Mouse (Mus musculus) B cell, adult 2 months (primary cell): Measurements from ENCODE around the gene Vgf.

Source experiments
- DNase-seq, 2 experiments: peaks; one replicate each; pipeline ENCODE4 v3.0.0; 2022

Vgf gene

GRCm38 (mm10) chr5:137026092-137026491 lies at the start of gene Vgf:
Gene Vgf, plus strand, starts transcription at chr5:137026392.
- DNase-seq, result no peak

DNA sequence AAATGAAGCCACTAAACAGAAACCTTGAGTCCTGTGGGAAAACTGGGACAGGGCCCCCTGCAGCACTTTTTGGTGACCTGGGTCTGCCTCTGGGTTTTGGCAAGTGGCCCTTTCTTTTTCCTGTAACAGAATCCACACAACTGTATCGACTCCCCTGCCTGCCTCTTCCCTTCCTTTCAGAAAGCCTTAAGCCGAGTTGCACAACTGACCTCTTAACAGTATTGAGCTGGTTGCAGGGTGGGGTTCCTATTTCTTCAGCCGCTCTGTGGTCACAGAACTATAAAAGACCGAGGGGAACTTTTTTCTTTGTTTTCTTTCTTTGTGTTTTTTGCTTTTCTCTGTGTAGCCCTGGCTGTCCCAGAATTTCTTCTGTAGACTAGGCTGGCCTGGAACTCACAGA lies 48.4 kb upstream of the Vgf start:
- DNase-seq, result no peak

GRCm38 (mm10) chr5:136979762-136980161 lies 46.4 kb upstream of the Vgf start:
- DNase-seq, result no peak

GRCm38 (mm10) chr5:136980974-136981373 lies 45.2 kb upstream of the Vgf start:
- no peak for DNase-seq

DNA sequence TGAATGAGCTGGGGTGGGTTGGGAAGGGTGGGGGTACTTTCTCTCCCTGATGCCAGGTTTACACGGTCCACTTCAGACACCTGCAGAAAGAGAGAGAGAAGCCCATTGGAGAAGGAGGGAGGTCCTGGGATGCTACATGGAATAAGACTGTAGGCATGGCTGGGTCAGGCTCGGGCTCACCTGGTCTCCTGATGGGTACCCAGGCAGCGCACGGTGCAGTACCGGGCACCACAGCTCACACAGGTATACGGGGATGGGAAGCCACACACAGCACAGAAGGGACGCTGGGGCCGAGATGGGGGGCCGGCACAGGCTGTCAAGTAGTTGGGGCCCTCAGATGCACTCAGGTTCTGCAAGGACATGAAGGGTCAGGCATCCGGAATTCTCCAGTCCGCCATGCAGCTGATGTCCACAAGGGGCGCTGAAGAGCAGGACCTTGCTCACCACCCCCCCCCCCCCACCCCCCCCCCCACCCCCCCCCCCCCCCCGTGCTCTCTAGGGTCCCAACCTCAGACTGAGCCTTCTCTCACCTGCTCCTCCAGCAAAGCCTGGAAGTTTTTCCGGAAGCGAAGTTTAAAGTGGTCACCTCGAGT lies 43.8 kb upstream of the Vgf start:
- DNase-seq, result peak; percentile 75

GRCm38 (mm10) chr5:136984828-136985227 lies 41.4 kb upstream of the Vgf start:
- no peak for DNase-seq

- peak; percentile 94 for DNase-seq
These were observed 39.5 kb upstream of the Vgf start, which contains the start of gene Plod3 for GRCm38 (mm10) chr5:136986695-136987137. Gene Plod3, plus strand, starts transcription at chr5:136987019.

DNA sequence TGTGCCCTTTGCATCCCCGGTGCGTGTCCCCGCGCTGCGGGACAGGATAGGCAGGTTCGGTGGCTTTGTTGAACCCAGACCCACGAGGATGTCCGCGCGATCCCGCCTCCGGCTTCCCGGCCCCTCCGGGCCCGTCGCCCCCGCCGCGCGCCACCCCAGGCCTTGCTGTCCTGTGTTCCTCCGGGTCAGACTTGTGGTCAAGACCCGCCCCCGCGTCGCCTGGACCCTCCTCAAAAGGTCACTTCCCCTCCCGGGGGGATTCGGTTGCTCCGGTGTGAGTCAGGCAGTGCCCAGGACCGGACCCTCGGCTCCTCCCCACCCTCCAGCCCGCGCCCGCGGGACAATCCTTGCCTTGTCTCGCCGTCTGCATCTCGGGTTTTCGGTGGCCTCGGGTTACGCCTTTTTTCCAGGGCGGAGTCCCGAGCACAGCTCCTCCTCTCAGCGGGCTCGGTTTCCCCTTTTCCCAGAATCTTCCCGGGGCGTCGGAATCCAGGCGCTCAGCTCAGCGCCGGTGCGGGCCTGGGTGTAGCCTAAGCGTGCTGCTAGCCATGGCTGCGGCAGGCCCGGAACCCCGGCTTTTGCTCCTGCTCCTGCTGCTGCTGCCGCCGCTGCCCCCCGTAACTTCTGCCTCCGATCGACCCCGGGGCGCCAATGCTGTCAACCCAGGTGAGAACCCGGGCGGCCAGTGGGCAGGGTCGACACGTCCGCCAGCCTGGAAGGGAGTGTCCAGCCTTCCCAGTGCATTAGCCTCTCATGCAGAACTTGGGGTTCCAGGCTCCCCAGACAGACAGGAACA lies 38.9 kb upstream of the Vgf start:
- peak; percentile 39 to 48 for DNase-seq

DNA sequence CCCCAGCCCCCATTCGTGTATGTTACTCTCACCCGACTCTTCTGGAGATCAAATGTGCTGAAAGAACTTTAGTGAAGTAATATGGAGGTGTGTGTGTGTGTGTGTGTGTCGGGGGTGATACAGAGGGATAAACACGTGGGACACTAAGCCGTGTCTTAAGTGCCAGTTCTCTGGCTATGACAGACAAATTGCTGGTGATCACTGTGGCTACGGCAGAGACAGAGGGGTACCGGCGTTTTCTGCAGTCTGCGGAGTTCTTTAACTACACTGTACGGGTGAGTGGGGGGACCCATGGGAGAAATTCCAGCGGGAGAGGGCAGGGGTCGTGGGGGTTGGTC lies 38.3 kb upstream of the Vgf start, which contains the start of gene Znhit1:
Znhit1 (minus strand) TSS at position 88 of the 338 bp plus-strand sequence.
- DNase-seq, result no peak

GRCm38 (mm10) chr5:136988420-136988819 lies 37.8 kb upstream of the Vgf start:
- DNase-seq, result no peak

DNA sequence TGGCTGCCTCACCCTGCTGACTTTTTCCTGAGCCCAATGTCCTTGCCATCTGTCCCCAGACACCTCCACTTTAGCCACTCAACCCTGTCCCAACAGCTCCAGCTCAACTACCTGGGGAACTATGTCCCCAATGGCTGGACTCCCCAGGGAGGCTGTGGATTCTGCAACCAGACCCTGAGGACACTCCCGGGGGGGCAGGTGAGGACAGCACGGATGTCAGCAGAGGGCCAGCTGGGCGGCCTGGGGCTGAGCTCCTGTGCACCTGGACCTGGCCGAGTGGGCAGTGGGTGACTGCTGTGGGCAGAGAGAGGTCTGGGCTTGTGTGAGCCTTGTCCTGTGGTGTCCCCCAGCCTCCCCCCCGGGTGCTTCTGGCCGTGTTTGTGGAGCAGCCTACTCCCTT lies 36.4 kb upstream of the Vgf start:
- no peak for DNase-seq

DNA sequence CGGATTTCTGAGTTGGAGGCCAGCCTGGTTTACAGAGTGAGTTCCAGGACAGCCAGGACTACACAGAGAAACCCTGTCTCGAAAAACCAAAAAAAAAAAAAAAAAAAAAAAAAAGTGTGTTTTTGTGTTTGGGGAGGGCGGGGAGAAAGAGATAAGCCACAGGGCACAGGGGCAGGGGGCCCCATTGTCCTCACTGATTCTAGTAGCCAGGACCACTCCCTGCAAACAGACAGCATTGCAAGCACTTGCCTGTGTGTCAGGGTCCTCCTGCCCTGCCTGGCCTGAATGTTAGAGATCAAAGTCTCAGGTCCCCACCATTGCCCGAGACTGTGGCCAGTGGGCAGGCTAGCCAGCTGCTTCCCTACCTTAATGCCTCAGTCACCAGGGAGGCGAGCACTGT lies 26.7 kb upstream of the Vgf start:
- DNase-seq, result no peak

- DNase-seq, result no peak
These were observed 25.6 kb upstream of the Vgf start for GRCm38 (mm10) chr5:137000612-137001011.

DNA sequence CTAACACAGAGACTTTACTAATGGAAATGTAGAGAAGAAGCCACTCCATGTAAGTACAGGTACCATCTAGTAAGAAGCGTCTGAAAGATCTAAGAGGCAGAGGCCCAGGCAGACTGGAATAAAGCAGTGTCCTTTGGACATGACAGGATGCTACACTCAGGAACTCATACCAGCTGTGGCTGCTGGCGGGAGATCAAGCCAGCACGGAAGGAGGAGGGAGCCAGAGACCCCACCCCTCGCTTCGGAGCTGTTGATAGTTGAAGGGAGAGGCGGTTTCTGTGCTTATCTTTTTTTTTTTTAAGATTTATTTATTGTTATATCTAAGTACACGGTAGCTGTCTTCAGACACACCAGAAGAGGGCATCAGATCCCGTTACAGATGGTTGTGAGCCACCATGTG lies 18.9 kb upstream of the Vgf start:
- no peak for DNase-seq

- DNase-seq, result peak; percentile 48 to 58
These were observed 16.2 kb upstream of the Vgf start for GRCm38 (mm10) chr5:137009988-137010387.

DNA sequence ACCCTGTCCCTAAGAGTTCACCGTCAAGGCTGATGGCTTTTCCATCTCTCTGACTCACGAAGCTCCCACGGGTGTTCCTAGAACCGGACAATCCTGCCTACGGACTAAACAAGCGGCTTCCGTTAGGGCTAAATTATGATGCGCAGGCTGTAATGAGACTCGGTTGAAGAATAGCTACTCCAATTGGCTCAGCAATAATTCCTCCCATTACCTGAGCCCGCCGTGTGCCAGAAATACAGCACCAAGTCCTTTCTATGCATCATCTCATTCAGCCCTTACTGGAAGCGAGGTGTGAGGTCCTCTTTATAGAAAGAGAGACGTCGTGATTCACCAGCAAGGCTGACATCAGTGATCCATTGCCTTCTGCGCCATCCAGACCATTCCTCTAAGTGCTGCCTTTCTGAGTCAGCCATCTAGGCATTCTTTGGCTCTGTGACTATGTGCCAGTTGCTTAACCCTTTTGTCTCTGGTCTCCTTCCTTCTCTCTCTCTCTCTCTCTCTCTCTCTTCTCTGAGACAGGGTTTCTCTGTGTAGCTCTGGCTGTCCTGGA lies 13.7 kb upstream of the Vgf start:
- DNase-seq, result no peak

DNA sequence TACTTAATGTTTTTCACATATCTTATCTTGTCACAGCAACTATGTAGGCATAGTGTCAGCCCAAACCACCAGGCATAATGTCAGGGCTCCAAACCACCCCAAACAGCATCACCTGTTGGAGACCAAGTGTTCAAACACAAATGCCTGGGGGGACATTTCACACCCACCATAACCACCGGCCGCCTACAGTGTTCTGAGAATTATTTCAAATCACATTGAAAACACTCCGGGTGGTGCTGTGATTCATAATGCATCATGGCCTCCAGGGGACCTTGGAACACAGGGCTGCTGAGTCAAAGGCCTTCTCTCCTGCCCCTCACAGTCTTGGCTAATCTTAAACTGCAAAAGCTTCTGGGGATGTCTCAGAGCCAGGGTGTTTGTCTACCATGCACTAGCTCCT lies 10.3 kb upstream of the Vgf start:
- DNase-seq, result no peak

GRCm38 (mm10) chr5:137024318-137024717 lies 1.9 kb upstream of the Vgf start:
- DNase-seq, result no peak

- DNase-seq, result peak; percentile 90 to 91
These were observed 1.1 kb upstream of the Vgf start for GRCm38 (mm10) chr5:137025132-137025531.

- DNase-seq, result no peak
These were observed 2.5 kb downstream of the Vgf start for GRCm38 (mm10) chr5:137028561-137029272.

DNA sequence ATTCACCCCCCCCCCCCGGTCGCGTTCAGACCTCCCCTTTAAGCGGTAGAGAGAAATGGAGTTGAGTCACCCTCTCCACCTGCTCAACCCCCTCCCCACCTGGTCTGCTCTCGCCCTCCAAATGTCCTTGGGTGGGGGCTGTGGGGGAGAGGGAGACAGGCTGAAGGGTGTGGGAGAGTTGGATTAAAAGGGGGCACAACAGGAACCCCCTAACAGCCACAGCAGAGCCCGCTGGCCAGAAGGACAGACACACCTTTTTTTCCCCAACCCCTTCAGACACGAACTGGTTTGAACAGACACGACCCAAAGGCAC lies 3.0 kb downstream of the Vgf start:
- DNase-seq, result no peak

DNA sequence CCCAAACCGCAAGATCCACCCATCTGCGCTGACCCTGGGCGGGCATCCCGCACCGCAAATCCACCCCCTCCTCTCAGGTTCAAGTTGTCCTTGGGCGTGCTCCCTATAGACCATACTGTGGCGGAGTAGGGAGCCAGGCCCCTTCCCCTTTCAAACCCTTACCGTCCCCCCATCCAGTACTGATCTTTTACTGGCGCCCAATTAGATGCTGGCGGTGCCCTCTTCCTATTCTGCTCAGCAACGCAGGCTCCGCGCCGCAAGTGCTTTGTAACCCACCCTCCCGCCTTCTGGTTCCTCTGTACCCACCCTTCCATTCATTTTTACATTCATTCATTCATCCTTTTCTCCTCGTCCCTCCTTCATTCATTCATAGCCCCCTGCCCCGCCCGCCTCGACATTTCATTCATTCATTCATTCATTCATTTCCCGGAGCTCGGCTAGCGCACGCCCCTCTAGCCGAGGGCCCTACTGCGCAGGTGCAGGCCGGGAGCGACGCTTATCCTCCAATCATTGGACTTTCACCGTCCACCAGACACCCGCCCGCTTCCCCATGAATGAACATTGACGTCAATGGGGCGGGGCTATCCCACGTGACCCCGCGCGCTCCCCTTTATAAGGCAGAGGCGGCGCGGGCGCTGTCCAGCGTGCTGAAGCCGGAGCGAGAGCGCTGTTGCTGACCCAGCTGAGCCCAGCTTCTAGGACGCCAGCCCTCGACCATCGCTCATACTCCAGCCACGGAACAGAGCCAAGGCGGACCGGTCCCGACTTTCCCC lies 3.6 kb downstream of the Vgf start:
- peak; percentile 99 for DNase-seq

DNA sequence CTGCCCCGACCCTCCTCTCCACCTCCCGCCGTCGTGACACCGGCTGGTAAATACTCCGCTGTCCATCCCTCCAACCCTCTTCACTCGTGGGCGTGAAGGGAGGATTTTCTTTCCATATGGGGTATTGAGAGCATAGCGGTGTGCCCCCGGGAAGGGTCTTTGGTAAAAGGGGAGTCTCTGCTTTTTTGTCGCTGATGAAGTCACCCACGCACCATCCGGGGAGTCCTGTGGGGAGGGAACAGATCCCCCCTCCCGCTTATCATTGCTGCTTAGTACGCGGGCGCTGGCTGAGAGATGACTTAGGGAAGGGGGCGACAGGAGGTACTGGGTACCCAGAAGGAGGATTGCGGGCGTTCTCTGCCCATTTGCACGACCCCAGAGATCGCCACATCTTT lies 4.2 kb downstream of the Vgf start:
- no peak for DNase-seq
